Mouse (Mus musculus) left cerebral cortex, adult 18-20 months (tissue): ENCODE data around the gene Tcte1. TPM values are rescaled to one million over a fixed set of nuclear protein-coding genes. Genes with fewer than 3 reads are reported as not detected.

ENCODE experiments used
- DNase-seq, 2 experiments: peaks; one replicate each; pipeline ENCODE4 v3.0.0; 2021 to 2022; ENCODE audit warnings: low spot score in 2 of 2, mixed read lengths in 1 of 2
- long read RNA-seq, 2 experiments: library from polyadenylated mRNA; stranded (forward); transcript quantifications; one replicate each; pipeline ENCODE4 v2.0.0; 2021
- total RNA-seq, 2 experiments: library from RNA; stranded (reverse); gene quantifications; 2 replicates each; pipeline ENCODE4 v1.2.3; 2021

Gene Tcte1
- 1 to 10 TPM in 1 of 2 experiments, under 1 TPM in 1; 0.94 to 1.4 TPM for total RNA-seq
- long read RNA-seq, experiment 1, partial matches to known transcripts, result 1 of 130 reads
- long read RNA-seq, experiment 1, other reads (novel, unspliced or antisense), result 129 of 130 reads
- long read RNA-seq, experiment 2, partial matches to known transcripts, result 0 of 178 reads
- long read RNA-seq, experiment 2, other reads (novel, unspliced or antisense), result 178 of 178 reads

DNA sequence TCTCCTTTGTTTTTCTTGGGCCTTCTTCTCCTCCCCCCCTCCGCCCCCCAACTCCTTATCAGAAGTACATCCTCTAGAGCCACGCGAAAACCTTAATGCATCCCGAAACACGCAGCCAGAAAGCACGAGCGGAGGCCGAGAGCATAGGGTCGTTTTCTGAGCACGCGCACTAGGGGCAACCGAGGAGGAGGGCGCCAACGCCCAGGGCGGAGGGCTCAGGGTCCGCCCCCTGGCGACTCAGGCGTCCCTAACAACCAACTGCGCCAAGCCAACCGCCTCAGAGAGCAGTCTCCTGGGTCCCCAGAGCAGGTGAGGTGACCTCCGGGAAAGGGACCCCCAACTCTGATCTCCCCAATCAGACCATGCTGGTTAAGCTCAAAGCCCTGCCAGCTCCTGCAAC, at the start of gene Tcte1:
Tcte1 (plus strand) TSS at position 172 of the 400 bp plus-strand sequence.
- DNase-seq, result no peak

DNA sequence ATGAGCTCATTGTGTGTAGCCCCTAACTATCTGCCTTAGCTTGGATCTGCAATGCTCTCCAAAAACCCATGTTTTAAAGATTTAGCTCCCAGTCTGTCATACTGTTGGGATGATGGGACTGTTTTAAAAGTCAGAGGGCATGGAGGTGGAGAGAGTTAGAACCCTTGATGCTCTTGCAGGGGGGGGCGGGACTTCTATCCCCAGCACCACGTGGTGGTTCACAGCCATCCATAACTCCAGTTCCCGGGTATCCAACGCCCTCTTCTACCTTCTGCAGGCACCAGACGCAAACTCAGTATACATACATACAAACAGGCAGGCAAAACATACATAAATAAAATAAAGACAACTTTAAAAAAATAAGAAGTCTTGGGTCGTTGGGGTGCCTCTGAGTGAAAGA, 49.6 kb upstream of the Tcte1 start:
- no peak for DNase-seq

GRCm38 (mm10) chr17:45474146-45474545, 49.1 kb upstream of the Tcte1 start:
- DNase-seq, result no peak

- DNase-seq, result peak; percentile 83 to 90
Observed at GRCm38 (mm10) chr17:45474669-45475465, 48.4 kb upstream of the Tcte1 start, which contains the start of gene Spats1. Spats1 (minus strand) TSS chr17:45475415.

- DNase-seq, result peak; percentile 87 to 92
Observed at GRCm38 (mm10) chr17:45478234-45478825, 44.9 kb upstream of the Tcte1 start.

DNA sequence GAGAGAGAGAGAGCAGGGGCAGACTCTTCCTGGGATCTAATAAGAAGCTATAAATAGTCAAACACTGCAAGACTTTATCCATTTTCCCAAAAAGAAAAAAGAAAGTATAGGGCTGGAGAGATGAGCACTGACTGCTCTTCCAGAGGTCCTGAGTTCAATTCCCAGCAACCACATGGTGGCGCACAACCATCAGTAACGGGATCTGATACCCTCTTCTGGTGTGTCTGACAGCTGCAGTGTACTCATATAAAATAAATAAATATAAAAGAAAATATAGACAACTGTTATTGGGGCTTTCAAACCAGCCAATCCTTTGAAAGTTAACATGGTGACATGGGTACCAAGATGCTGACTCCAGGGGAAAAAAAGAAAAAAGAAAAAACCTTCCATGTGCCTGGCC, 42.8 kb upstream of the Tcte1 start:
- no peak for DNase-seq

DNA sequence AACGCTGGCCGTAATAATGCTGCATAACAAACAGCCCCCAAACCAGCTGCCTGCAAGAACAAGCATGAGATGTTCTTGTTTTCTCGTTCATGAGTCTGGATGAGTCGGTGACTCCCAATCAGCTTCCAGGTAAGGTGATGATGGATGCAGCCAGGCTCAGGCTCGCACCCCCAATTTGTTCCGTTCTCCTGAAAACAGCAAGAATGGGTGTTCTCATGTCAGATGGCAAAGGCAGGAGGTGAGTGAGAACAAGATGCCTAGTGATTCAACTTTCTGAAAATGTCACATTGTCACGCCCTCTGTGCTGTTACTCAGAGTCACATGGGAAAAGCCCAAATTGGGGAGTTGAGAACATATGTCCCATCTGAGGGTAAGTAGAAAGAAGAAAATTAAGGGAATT, 37.7 kb upstream of the Tcte1 start:
- no peak for DNase-seq

DNA sequence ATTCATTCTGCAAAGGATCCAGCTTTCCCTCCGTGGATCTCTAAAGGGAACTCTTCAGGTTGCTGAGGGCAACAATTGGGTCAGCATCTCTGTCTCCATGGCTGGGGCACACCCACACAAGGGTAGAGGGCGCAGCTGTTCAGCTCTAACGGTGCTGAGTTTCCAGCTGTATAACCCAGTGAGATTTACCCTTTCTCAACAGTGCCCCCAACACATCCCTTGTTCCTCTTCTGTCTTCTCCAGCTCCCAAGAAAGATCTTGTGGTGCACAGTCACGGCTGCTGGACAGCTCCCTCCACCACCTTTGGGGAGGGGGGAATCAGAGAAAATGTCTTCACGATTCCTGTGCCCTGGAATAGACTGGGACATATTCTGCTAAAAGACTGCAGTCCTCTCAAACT, 36.0 kb upstream of the Tcte1 start:
- DNase-seq, result no peak

- no peak for DNase-seq
Observed at GRCm38 (mm10) chr17:45488321-45489254, 34.6 kb upstream of the Tcte1 start.

DNA sequence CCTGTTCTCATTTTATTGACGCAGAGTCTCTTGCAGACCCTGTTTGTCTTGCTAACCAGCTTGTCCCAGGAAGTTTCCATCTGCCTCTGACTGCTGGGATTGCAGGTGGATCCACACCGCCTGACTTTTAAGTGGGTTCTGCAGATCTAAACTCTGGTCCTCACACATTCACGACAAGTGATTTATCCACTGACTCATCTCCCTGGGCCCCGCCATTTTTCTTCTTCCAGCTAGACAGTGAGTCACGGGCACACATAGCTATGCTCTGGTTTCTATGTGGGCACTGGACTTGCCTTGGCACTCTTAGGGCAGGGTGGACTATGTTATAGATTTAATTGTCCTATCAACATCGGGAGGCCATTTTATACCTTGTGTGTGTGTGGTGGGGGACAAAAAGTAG, 33.5 kb upstream of the Tcte1 start:
- DNase-seq, result no peak

GRCm38 (mm10) chr17:45490532-45491154, 32.6 kb upstream of the Tcte1 start:
- no peak for DNase-seq

GRCm38 (mm10) chr17:45495398-45495797, 27.8 kb upstream of the Tcte1 start:
- no peak for DNase-seq

- DNase-seq, result no peak
Observed at GRCm38 (mm10) chr17:45498397-45498796, 24.8 kb upstream of the Tcte1 start.

DNA sequence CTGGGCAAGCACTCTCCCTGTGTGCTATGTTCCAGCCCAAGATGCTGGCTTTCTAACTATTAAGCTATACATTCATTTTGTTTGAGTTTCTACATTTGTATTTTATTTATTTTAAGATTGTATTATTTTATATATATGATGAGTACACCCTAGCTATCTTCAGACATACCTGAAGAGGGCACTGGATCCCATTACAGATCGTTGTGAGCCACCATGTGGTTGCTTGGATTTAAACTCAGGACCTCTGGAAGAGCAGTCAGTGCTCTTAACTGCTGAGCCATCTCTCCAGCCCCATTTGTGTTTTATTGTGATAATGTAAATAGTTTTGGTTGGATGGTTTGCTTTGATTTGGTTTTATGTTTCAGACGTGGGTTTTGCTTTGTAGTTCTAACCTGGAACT, 23.7 kb upstream of the Tcte1 start:
- DNase-seq, result no peak

- no peak for DNase-seq
Observed at GRCm38 (mm10) chr17:45500981-45501380, 22.3 kb upstream of the Tcte1 start.

GRCm38 (mm10) chr17:45502324-45502723, 20.9 kb upstream of the Tcte1 start:
- DNase-seq, result no peak

DNA sequence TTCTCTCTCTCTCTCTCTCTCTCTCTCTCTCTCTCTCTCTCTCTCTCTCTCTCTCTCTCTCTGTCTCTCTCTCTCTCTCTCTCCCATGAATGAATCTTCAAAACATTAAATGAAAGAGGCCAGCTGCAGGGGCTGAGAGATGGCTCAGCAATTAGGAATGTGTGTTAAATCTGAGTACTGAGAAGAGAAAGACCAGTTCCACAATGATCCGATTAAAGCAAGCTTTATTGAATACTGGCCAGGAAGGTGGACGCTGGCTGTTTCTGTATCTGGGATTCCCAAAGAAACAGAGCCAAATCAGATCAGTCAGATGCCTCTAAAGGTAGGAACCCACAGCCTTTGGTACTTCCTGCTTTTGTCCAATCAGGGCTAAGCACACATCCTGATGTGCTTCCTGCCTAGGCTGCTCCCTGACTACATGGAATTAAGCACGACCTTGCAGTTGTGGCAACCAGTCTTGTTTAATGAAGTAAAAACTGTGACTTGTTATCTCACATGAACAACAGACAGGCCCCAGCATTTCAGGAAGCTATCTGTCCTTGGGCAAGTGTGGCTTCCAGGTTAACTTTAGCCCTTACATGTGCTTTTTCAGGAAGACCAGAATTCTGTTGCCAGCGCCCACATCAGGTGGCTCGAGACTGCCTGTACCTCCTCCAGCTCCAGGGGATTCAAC, 19.8 kb upstream of the Tcte1 start:
- no peak for DNase-seq

- no peak for DNase-seq
Observed at GRCm38 (mm10) chr17:45505941-45506465, 17.2 kb upstream of the Tcte1 start.

DNA sequence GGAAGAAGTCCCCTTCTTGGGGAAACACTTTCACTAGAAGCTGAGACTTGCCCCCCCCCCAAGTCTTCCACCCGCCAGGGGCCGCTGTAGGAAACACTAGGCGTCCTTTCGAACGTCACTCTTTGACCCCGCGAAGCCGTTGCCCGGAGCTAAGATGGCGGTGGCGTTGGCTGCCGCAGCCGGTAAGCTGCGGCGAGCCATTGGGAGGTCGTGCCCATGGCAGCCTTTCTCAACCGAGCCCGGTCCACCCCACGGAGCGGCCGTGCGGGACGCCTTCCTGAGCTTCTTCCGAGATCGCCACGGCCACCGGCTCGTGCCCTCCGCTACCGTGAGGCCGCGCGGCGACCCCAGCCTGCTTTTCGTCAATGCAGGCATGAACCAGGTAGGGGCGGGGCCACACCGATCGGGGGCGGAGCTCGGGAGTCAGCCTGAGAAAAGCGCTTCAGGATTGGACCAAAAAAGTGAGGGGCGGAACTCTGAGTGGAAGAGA, 16.5 kb upstream of the Tcte1 start, which contains the start of gene Aars2:
Aars2 (plus strand) TSS at position 142 of the 490 bp plus-strand sequence.
- peak; percentile 92 to 95 for DNase-seq

GRCm38 (mm10) chr17:45510871-45511270, 12.4 kb upstream of the Tcte1 start:
- DNase-seq, result no peak
